Mouse (Mus musculus) mesoderm, embryonic 11.5 days (tissue): ENCODE measurements at regions not wholly inside any gene's neighbourhood (a gene's known extent, or its start where the extent isn't known, plus 50 kb on each side); places are given as distances from the start of the nearest gene placed in this dataset.

Experiments
- DNase-seq: peaks from one replicate; pipeline ENCODE4 v3.0.0-alpha.2; 2012; ENCODE audit warnings: low read depth, low spot score

DNA sequence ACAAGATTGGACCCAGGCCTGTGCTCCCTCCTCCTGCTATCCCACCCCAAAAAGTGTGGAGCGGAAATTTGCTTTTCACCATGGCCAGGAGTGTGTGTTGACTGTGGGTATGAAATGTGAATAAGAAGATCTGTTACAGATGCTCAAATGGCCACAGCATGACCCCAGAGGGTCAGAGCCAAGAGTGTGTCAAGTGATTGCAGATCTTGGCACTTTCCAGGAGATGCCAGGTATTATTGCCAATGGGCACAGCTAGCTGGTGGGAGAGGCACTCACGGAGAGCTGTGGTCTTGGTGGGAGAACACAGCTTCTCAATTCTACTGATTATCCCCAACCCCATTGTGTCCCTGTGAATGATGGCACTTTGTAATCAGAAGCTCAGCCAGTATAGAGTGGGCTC, 62.7 kb downstream of the Smim20 start:
- DNase-seq: no peak

DNA sequence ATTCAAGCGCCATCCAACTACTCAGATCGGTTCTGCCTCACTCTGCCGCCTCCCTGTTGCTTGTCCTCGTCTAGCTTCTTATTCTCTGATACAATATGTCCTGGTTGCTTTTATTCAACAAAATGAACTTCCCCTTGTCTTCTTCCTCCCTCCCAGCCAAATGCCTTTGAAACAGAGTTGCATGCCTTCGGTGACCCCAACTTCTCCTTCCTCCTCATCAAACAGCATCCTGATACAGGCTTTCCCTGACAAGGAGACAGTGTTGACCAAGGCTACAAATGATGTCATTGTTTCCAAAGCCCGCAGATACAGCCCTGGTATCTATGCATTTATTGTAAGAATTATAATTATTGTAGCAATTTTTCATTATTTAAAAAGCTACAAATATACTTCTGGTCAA, 69.8 kb downstream of the Smim20 start:
- DNase-seq: no peak

- no peak for DNase-seq
These were observed 70.9 kb downstream of the Smim20 start for GRCm38 (mm10) chr5:53337816-53338215.

DNA sequence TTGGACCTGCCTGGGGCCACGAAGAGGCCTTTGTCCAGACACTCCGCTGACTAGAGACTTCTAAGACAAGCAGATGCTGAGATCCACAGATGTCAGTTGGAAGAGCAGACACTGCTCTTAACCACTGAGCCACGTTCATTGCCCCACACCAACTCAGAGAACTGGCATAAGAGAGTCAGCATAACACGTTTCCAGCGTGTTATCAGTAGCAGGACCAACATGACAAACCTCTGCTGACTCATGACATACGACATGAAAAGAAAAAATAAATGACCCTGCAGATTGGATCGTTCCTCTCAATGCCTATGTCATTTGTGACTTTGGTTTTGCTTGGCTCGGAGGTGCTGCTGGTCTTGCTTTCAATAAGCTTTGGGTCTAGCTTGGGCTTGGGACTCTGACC, 78.3 kb downstream of the Smim20 start:
- DNase-seq: no peak

- no peak for DNase-seq
These were observed 79.1 kb downstream of the Smim20 start for GRCm38 (mm10) chr5:53346028-53346427.

- no peak for DNase-seq
These were observed 79.9 kb downstream of the Smim20 start for GRCm38 (mm10) chr5:53346756-53347155.

DNA sequence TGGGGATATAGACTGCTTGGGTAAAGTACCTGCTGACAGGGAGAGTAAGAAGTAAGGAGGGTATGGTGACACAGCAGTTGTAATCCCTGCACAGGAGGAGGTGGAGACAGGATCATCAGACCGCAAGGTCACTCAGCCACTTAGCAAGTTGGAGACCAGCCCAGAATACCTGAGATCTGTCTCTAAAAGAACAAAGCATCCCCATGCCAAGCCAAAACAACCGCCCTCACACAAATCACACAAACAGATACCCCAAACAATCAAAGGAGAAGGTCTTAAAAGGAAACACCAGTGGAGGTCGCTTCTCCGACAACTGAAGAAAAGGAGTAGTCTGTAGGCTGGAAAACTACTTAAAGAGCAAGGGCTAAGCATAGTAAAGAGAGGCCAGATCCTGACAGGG, 86.0 kb downstream of the Smim20 start:
- no peak for DNase-seq

GRCm38 (mm10) chr5:53354296-53354695, 87.4 kb downstream of the Smim20 start:
- no peak for DNase-seq

- DNase-seq: peak; percentile 87
These were observed 88.2 kb downstream of the Smim20 start for GRCm38 (mm10) chr5:53355069-53355468.

- DNase-seq: no peak
These were observed 90.3 kb downstream of the Smim20 start for GRCm38 (mm10) chr5:53357086-53357608.

GRCm38 (mm10) chr5:53358181-53358580, 91.3 kb downstream of the Smim20 start:
- DNase-seq: no peak

DNA sequence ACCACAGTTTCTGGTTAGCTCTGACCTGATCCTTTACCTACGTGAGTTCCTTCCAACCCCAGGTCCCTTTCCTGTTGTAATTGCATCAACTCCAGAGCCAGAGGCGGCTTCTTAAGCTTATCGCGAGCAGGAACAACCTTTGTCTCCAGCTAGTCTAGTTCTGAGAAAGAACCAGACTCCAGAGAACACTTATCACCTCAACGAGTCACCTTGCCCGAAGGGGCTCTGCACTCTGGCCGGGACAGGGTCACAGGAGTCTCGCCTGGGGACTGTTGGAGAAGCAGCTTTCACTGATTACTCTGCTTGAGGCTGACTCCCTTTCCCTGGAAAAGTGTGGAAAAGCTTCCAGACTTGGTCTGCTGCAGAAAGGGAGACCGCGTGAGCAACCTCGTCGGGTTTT, 93.0 kb downstream of the Smim20 start:
- no peak for DNase-seq

DNA sequence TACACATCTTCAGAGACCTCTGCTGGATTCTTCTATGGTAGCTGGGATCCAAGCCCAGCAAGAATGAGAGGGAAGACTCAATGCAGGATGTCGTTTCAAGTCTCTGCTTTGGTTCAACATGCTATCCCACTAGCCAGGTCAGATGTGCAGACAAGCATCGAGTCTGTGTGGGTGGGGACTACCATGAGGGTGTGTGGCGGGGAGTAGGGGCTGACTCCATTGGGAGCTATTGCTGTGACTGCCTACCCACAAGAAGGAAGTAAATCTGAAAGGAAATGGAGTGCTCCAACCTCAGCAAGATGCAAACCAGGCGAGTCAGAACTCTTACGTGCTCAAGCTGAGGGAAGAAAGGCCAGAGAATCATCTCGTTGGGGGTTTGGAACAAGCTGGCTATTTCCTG, 94.4 kb downstream of the Smim20 start:
- DNase-seq: no peak

DNA sequence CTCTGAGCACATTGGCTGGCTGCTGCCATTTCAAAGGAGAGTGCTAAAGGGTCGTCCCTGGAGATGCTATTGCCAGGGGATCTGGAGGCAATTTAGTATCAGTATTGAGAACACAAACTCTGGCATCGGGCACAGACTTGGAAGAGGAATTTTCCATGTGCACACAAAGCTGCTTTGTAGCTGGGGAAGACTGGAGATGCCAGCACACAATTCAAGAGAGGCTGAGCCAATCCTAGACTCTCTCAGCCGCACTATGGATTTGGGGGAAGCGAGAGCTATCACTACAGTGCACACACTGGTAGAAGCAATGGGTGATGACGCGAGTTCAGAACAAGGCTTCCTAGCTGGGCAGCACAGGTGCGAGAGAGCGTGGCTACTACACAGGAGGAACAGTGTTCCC, 97.0 kb downstream of the Smim20 start:
- DNase-seq: no peak

DNA sequence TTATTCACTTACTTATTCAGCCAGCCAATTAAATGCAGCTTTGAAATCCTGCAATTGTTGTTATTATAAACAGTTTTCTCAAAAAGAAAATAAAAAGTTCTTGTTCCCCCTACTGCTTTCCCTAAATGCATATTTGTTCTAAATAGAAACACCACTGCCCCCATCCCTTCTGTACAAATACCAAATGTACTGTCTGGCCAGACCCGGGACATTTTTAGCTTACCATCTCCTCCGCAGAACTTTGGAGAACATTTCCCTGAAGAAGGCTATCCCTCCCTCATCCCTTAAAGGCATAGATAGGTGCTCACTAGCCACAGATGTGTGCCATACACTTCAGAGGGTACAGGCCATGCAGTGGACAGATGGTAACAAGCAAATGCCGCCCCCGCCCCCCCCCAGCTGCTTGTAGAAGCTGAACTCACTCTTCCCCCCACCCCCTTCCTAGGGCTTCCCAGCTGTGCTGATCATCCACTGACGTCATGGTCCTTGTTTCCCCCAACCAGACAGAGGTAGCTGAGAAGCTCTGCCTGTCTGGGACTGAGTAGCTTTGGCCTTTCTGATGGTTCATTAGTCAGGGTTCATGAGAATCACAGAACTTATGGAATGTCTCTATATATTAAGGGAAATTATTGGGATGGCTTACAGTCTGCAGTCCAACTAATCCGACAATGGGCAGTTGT, 98.9 kb upstream of the Rbpj start:
- DNase-seq: no peak

DNA sequence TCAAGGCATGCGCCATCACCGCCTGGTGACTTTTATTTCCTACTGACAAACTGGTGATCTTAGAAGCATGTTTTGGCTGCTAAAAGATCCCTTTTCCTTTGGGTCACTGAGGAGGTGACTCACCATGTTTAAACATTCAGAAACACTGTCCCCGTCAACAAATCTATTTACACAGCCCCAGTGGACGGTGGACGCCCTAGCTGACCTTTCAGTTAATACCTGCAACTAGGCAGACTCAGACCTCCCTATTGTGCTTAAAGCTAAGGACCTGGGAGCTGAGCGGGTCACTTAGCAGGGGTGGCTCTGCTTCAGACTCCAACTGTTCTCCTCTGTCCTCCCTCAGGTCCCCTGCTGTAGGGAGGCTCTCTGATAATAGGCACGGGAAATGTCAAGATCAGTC, 95.7 kb upstream of the Rbpj start:
- no peak for DNase-seq

GRCm38 (mm10) chr5:53371638-53372037, 94.3 kb upstream of the Rbpj start:
- DNase-seq: no peak

GRCm38 (mm10) chr5:53373315-53373714, 92.6 kb upstream of the Rbpj start:
- no peak for DNase-seq

DNA sequence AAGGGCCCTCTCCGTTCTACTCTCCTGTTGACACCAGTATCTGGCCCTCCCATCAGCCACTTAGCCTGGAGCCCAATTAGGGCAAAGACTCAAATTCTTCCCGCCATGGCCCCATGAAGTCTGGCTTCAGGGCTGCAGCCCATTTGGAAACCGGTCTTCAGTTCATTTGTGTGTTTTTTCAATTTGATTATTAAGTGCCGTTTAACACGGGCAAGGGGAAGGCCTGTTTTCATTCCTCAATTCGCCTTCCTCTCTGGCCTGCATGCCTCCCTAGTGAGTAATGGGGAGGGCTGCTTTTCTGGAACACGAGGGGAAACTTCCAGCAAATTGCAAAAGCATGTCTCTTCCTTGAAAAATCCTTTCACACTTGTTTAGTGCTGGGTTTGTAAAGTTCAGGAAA, 89.1 kb upstream of the Rbpj start:
- DNase-seq: no peak

- no peak for DNase-seq
These were observed 88.3 kb upstream of the Rbpj start for GRCm38 (mm10) chr5:53377698-53378097.

DNA sequence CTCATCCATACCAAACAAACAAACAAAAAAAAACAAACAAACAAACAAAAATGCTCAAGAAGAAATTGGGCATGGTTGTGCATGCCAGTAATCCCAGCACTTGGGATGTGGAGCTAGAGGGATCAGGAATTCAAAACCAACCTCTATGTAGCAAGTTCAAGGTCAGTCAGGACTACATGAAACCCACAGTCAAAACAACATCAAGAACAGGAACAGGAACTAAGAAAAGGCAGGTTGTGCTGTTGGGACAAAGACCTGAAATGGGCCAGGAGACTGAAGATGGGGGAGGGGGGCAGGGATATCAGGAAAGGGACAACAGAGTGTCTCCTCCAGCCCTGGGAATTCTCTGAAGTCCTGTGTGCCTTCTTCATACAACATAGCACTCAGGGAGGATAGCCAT, 87.8 kb upstream of the Rbpj start:
- no peak for DNase-seq

- no peak for DNase-seq
These were observed 87.4 kb upstream of the Rbpj start for GRCm38 (mm10) chr5:53378599-53378998.

DNA sequence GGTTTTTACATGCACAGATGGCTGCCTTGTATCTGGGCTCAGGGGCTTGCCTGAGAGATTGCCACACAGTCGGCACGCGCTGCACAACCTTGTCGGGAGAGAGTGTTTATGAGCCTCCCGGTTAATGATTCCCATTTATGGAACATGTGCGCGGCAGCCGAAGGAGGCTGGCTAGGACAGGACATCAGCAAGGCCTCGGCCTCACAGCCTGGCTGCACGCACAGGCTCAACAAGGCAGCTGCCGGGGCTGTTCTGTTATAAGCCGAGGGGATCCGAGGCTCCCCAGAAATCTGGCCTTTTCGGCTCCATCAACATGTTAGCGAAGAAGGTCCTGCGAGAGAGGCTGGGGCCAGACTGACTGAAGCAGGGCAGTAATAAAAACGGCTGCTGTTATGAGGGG, 86.3 kb upstream of the Rbpj start:
- DNase-seq: peak; percentile 19

DNA sequence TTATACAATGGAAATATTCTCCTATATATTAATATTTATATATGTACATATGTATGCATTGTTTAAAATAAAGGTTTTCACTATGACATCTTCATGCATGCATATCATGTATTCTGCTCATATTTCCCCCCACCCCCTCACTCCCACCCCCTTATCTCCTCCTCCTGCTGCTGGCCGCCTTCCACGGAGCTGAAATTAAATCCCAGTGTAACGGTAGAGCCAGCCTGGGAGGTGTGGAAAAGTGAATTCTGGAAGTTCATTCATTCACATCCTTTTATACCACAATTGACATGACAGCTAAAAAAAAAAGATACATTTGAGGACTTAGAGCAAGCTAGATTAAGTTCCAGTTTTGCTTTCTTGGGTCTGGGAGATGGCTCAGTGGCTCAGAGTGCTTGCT, 85.7 kb upstream of the Rbpj start:
- no peak for DNase-seq
